Mouse (Mus musculus): Measurements from ENCODE around the gene Plcl1. TPM values are rescaled to one million over a fixed set of nuclear protein-coding genes. Genes with fewer than 3 reads are reported as not detected.

Gene Plcl1
- total RNA-seq, 2 experiments from 2014 or later, result 23.9 to 26.4 TPM

GRCm38 (mm10) chr1:55668622-55669237 lies 263.0 kb downstream of the Plcl1 start:
- intact Hi-C loops (cut with DNase I), result loop anchor here (5.0 kb wide), 1 partner anchor 261 kb away; the partner anchor contains the start of gene Plcl1
- DNase-seq (ENCODE audit: low spot score in 2 of 2), result no peak

- DNase-seq (ENCODE audit: low spot score in 2 of 2), result no peak
- intact Hi-C loops (cut with DNase I), result no loop called here
Observed at GRCm38 (mm10) chr1:55682676-55683075, 277.0 kb downstream of the Plcl1 start.

GRCm38 (mm10) chr1:55686261-55686660 lies 280.5 kb downstream of the Plcl1 start:
- no peak for DNase-seq (ENCODE audit: low spot score in 2 of 2)
- intact Hi-C loops (cut with DNase I), result no loop called here

- DNase-seq (ENCODE audit: low spot score in 2 of 2), result no peak
- intact Hi-C loops (cut with DNase I), result no loop called here
Observed at GRCm38 (mm10) chr1:55693636-55694220, 288.0 kb downstream of the Plcl1 start.

- no peak for DNase-seq (ENCODE audit: low spot score in 2 of 2)
- intact Hi-C loops (cut with DNase I), result no loop called here
Observed at GRCm38 (mm10) chr1:55696206-55696605, 290.5 kb downstream of the Plcl1 start.

- DNase-seq (ENCODE audit: low spot score in 2 of 2), result no peak
- intact Hi-C loops (cut with DNase I), result no loop called here
Observed at GRCm38 (mm10) chr1:55699393-55699970, 293.8 kb downstream of the Plcl1 start.

- intact Hi-C loops (cut with DNase I), result no loop called here
- DNase-seq (ENCODE audit: low spot score in 2 of 2), result no peak
Observed at GRCm38 (mm10) chr1:55700016-55700415, 294.3 kb downstream of the Plcl1 start.

- no peak for DNase-seq (ENCODE audit: low spot score in 2 of 2)
- intact Hi-C loops (cut with DNase I), result no loop called here
Observed at GRCm38 (mm10) chr1:55700726-55701125, 295.0 kb downstream of the Plcl1 start.

GRCm38 (mm10) chr1:55701601-55702000 lies 295.9 kb downstream of the Plcl1 start:
- no peak for DNase-seq (ENCODE audit: low spot score in 2 of 2)

GRCm38 (mm10) chr1:55702106-55702505 lies 296.4 kb downstream of the Plcl1 start:
- intact Hi-C loops (cut with DNase I), result no loop called here
- no peak for DNase-seq (ENCODE audit: low spot score in 2 of 2)

More at GRCm38 (mm10) chr1:55701601-55702000, 295.9 kb downstream of the Plcl1 start:
- intact Hi-C loops (cut with DNase I), result no loop called here

- no peak for DNase-seq (ENCODE audit: low spot score in 2 of 2)
- intact Hi-C loops (cut with DNase I), result no loop called here
Observed at GRCm38 (mm10) chr1:55704707-55705106, 299.0 kb downstream of the Plcl1 start.

GRCm38 (mm10) chr1:55705173-55705572 lies 299.5 kb downstream of the Plcl1 start:
- intact Hi-C loops (cut with DNase I), result no loop called here

GRCm38 (mm10) chr1:55705756-55706155 lies 300.0 kb downstream of the Plcl1 start:
- intact Hi-C loops (cut with DNase I), result no loop called here
- no peak for DNase-seq (ENCODE audit: low spot score in 2 of 2)

More at GRCm38 (mm10) chr1:55705173-55705572, 299.5 kb downstream of the Plcl1 start:
- DNase-seq (ENCODE audit: low spot score in 2 of 2), result no peak

GRCm38 (mm10) chr1:55706933-55707332 lies 301.2 kb downstream of the Plcl1 start:
- no peak for DNase-seq (ENCODE audit: low spot score in 2 of 2)
- intact Hi-C loops (cut with DNase I), result no loop called here

GRCm38 (mm10) chr1:55717283-55717803 lies 311.6 kb downstream of the Plcl1 start:
- DNase-seq (ENCODE audit: low spot score in 2 of 2), result no peak

GRCm38 (mm10) chr1:55725428-55725827 lies 319.7 kb downstream of the Plcl1 start:
- intact Hi-C loops (cut with DNase I), result no loop called here
- DNase-seq (ENCODE audit: low spot score in 2 of 2), result no peak

More at GRCm38 (mm10) chr1:55717283-55717803, 311.6 kb downstream of the Plcl1 start:
- intact Hi-C loops (cut with DNase I), result no loop called here

GRCm38 (mm10) chr1:55729332-55729731 lies 323.6 kb downstream of the Plcl1 start:
- DNase-seq (ENCODE audit: low spot score in 2 of 2), result no peak
- intact Hi-C loops (cut with DNase I), result no loop called here

GRCm38 (mm10) chr1:55732951-55733350 lies 327.2 kb downstream of the Plcl1 start:
- intact Hi-C loops (cut with DNase I), result no loop called here
- no peak for DNase-seq (ENCODE audit: low spot score in 2 of 2)

GRCm38 (mm10) chr1:55736054-55736740 lies 330.5 kb downstream of the Plcl1 start:
- intact Hi-C loops (cut with DNase I), result loop anchor here (1.0 kb wide), 1 partner anchor 330 kb away; no protein-coding TSS in a partner anchor
- peak; percentile 62 to 74 for DNase-seq (ENCODE audit: low spot score in 2 of 2)

- intact Hi-C loops (cut with DNase I), result loop anchor here (1.0 kb wide), 1 partner anchor 331 kb away; no protein-coding TSS in a partner anchor
- DNase-seq (ENCODE audit: low spot score in 2 of 2), result no peak
Observed at GRCm38 (mm10) chr1:55736762-55737288, 331.1 kb downstream of the Plcl1 start.
